Mouse (Mus musculus) layer of hippocampus, adult 8-10 months (tissue): Measurements from ENCODE around the gene Nudt1. TPM values are rescaled to one million over a fixed set of nuclear protein-coding genes. Genes with fewer than 3 reads are reported as not detected.

ENCODE experiments used
- DNase-seq, 2 experiments: peaks; one replicate each; pipeline ENCODE4 v3.0.0; 2022; ENCODE audit warnings: low spot score in 2 of 2
- total RNA-seq, 4 experiments: library from RNA; stranded (reverse); gene quantifications; 2 replicates each; pipeline ENCODE4 v1.2.4; 2022

Gene Nudt1
- total RNA-seq, 4 experiments from 2014 or later = 5.0 to 6.3 (median 5.2) TPM

DNA sequence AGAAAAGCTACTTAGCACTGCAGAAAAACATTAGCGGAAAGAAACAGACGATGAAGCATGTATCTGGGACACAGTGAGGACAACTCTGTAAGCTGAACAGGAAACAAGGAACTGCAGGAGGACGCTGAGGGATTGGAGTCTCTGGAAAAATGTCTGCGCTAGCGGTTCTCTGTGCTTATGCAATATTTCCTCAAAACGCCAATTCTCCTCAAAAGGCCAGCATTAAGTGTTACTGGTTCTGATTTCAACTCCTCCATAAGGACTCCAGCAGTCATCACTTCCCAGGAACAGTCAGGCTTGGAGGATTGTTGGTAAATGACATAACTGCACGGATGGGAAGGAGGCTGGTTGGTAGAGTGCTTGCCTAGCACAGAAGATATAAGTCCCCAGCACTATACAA lies 59.7 kb downstream of the Nudt1 start:
- DNase-seq = no peak

DNA sequence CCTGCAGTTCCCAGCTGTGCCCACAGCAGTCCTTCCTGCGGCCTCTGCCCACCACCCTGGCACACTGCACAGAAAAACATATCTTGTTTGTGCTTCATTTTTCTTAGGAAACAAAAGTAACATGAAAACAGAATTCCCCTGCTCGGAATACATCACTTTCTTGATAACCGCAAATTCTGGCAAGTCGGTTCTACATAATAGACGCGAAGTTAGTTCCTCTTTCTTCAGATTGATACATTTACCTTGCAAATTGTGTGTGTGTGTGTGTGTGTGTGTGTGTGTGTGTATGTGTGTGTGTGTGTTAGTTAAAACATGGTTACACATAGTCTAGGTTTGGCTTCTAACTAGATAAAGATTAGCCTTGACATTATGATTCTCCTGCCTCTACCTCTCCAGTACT lies 61.2 kb downstream of the Nudt1 start:
- DNase-seq = no peak

DNA sequence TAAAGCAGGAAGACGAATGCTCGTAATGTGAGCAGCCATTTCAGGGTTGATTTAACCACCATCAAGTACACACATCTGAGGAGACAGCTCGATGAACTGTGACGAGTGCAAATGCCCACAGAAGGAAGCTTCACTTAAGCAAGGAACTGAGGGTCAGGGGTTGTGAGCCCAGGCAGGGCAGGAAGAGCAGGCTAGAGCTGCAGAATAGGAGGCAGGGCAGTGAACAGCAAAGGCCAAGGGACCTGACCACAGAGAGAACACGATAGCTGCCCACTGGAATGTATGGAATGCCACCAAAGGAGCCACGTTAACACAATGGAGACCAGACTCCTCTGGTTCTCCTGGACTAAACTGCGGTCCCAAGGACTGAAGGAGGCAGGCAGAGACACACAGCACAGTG lies 62.1 kb downstream of the Nudt1 start:
- no peak for DNase-seq

DNA sequence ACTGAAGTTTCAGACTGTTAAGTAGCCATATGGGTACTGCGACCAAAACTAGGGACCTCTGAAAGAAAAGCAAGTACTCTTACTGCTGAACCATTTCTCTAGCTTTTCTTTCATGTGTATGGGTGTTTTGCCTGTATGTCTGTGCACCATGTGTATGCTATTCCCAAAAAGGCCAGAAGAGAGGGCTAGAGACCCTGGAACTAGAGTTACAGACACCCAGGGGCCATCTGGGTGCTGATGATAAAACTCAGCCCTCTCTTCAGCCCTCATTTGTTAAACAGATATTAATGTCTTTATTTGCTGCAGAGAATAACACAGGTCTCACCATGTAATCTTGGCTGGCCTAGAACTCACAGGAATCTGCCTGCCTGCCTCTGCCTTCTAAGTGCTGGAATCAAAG lies 63.0 kb downstream of the Nudt1 start:
- no peak for DNase-seq

DNA sequence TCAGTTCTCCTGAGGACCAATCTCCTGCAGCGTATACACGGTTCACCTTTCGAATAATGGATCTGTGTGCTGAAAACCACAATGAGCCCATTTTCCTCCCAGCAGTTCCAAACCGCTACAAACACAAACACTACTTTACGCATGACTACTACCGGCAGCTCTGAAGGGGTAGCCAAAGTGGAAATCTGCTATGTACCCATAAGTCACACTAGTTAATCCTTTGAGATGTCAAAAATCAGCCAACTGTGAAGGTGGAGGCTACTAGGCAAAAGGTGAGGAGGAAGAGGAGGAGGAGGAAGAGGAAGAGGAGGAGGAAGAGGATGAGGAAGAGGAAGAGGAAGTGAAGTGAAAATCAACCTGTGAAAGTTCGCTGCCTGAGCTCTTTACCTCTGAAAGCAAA lies 65.8 kb downstream of the Nudt1 start:
- DNase-seq = no peak

Other genes with a start within 250 kb of the Nudt1 start
- gene Mad1l1, start 104 bp upstream of the Nudt1 start, total RNA-seq = 10 to 100 TPM; 15.3 to 19.9 (median 17.2) TPM
- gene Mrm2, start 10.2 kb downstream of the Nudt1 start, total RNA-seq = 1 to 10 TPM; 7.8 to 9.7 (median 9.1) TPM
- gene Snx8, start 67.6 kb downstream of the Nudt1 start, total RNA-seq = 10 to 100 TPM in 3 of 4 experiments, 1 to 10 TPM in 1; 9.1 to 15.8 (median 12.7) TPM
- 10 to 100 TPM; 84.4 to 88.2 (median 87.0) TPM for gene Eif3b, start 97.7 kb downstream of the Nudt1 start, total RNA-seq
- gene Gm4869, start 124.0 kb downstream of the Nudt1 start, total RNA-seq = not detected
- 10 to 100 TPM; 14.3 to 24.0 (median 18.8) TPM for gene Chst12, start 183.9 kb downstream of the Nudt1 start, total RNA-seq
- gene Grifin, start 243.4 kb downstream of the Nudt1 start, total RNA-seq = under 1 TPM in 2 of 4 experiments, not detected in 2; 0.67 to 0.80 TPM